Mouse (Mus musculus) midbrain, embryonic 10.5 days (tissue): ENCODE measurements around the gene Gm10799. TPM values are rescaled to one million over a fixed set of nuclear protein-coding genes. Genes with fewer than 3 reads are reported as not detected.

ENCODE experiments used
- DNase-seq: peaks from one replicate; pipeline ENCODE4 v3.0.0-alpha.2; 2017; ENCODE audit warnings: low spot score
- H3K27ac ChIP-seq: fragments of 300-500 bp; sonication (generic); replicated peaks from 2 replicates; pipeline ENCODE4 v1.5.1; 2016; ENCODE audit warnings: mild to moderate bottlenecking
- H3K27me3 ChIP-seq: fragments of 300-500 bp; sonication (generic); 2 replicates; pipeline ENCODE4 v1.6.1; 2016; ENCODE audit warnings: low read depth, mild to moderate bottlenecking; ENCODE audit not compliant: poor library complexity, severe bottlenecking
- H3K36me3 ChIP-seq: fragments of 300-500 bp; sonication (generic); 2 replicates; pipeline ENCODE4 v1.6.1; 2016; ENCODE audit warnings: mild to moderate bottlenecking, moderate library complexity
- H3K4me1 ChIP-seq: fragments of 300-500 bp; sonication (generic); 2 replicates; pipeline ENCODE4 v1.6.1; 2016
- H3K4me3 ChIP-seq: fragments of 300-500 bp; sonication (generic); 2 replicates; pipeline ENCODE4 v1.5.1; 2016; ENCODE audit warnings: mild to moderate bottlenecking, moderate library complexity
- H3K9me3 ChIP-seq: fragments of 300-500 bp; sonication (generic); replicated peaks from 2 replicates; pipeline ENCODE4 v1.6.1; 2016; ENCODE audit warnings: mild to moderate bottlenecking
- WGBS: fragments of 180-500 bp; shearing (Covaris S2); methylation state at CpG from one replicate; pipeline ENCODE4 v1.1.7; 2016; 5-methylcytosine and 5-hydroxymethylcytosine counted together
- polyA plus RNA-seq: library from polyadenylated mRNA; unstranded; fragments of >200 nt; fragmentation: Nextera tagmentation; extraction: Ambion mirVana; gene quantifications from 2 replicates; pipeline ENCODE4 v1.2.1, GENCODE M21; 2016

The Gm10799 gene
- polyA plus RNA-seq, 1 experiment from 2014 or later, result not detected

GRCm38 (mm10) chr2:104060996-104061395, 7.4 kb downstream of the Gm10799 start:
- peaks cover 27% of the 10 kb centered on the region for H3K36me3 ChIP-seq
- 97% methylated on average over 6 of the region's 6 CpGs for WGBS
- no peaks in the 10 kb centered on the region for H3K9me3 ChIP-seq
- H3K4me3 ChIP-seq, result no peak overlapping the region
- no peak for DNase-seq
- no peaks in the 10 kb centered on the region for H3K27me3 ChIP-seq
- H3K4me1 ChIP-seq, result no peaks in the 10 kb centered on the region
- H3K27ac ChIP-seq, result no peak overlapping the region

- Histone ChIP-seq H3K4me1 (no peaks in the 10 kb centered on the region), H3K36me3 (peaks cover 39% of the 10 kb centered on the region), H3K9me3 (no peaks in the 10 kb centered on the region), H3K4me3 (no peak overlapping the region), H3K27me3 (no peaks in the 10 kb centered on the region), H3K27ac (no peak overlapping the region)
- no peak for DNase-seq
- WGBS, result 86% methylated on average over 10 of the region's 10 CpGs
These were observed 8.6 kb downstream of the Gm10799 start for GRCm38 (mm10) chr2:104059786-104060185.

GRCm38 (mm10) chr2:104058954-104059353, 9.4 kb downstream of the Gm10799 start:
- no peak overlapping the region for H3K4me3 ChIP-seq
- H3K4me1 ChIP-seq, result no peaks in the 10 kb centered on the region
- no peaks in the 10 kb centered on the region for H3K9me3 ChIP-seq
- DNase-seq, result no peak
- 90% methylated on average over 4 of the region's 4 CpGs for WGBS
- H3K27ac ChIP-seq, result no peak overlapping the region
- no peaks in the 10 kb centered on the region for H3K27me3 ChIP-seq
- peaks cover 48% of the 10 kb centered on the region for H3K36me3 ChIP-seq

GRCm38 (mm10) chr2:104058381-104058780, 10.0 kb downstream of the Gm10799 start:
- Histone ChIP-seq H3K4me3 (no peak overlapping the region), H3K36me3 (peaks cover 53% of the 10 kb centered on the region), H3K27me3 (no peaks in the 10 kb centered on the region), H3K27ac (no peak overlapping the region), H3K9me3 (no peaks in the 10 kb centered on the region), H3K4me1 (no peaks in the 10 kb centered on the region)
- DNase-seq, result no peak
- WGBS, result 82% methylated on average over 1 of the region's 1 CpGs

GRCm38 (mm10) chr2:104044479-104045080, 23.8 kb downstream of the Gm10799 start:
- WGBS, result 92% methylated on average over 1 of the region's 1 CpGs
- Histone ChIP-seq H3K27me3 (no peaks in the 10 kb centered on the region), H3K4me3 (no peak overlapping the region), H3K36me3 (peaks cover 50% of the 10 kb centered on the region), H3K27ac (no peak overlapping the region), H3K4me1 (peaks cover 4% of the 10 kb centered on the region; the same call in 1 of the 2 replicates), H3K9me3 (no peaks in the 10 kb centered on the region)
- no peak for DNase-seq

GRCm38 (mm10) chr2:104043624-104044478, 24.5 kb downstream of the Gm10799 start:
- DNase-seq, result no peak
- no peak overlapping the region; the same call in 1 of the 2 replicates for H3K27ac ChIP-seq
- 53% methylated on average over 5 of the region's 5 CpGs for WGBS

GRCm38 (mm10) chr2:104042766-104043165, 25.6 kb downstream of the Gm10799 start:
- Histone ChIP-seq H3K27me3 (no peaks in the 10 kb centered on the region), H3K36me3 (peaks cover 46% of the 10 kb centered on the region)
- 95% methylated on average over 15 of the region's 15 CpGs for WGBS

More at GRCm38 (mm10) chr2:104043624-104044478, 24.5 kb downstream of the Gm10799 start:
- peaks cover 4% of the 10 kb centered on the region; the same call in 1 of the 2 replicates for H3K4me1 ChIP-seq
- no peaks in the 10 kb centered on the region for H3K27me3 ChIP-seq
- H3K36me3 ChIP-seq, result peaks cover 51% of the 10 kb centered on the region
- H3K4me3 ChIP-seq, result no peak overlapping the region
- no peaks in the 10 kb centered on the region for H3K9me3 ChIP-seq

GRCm38 (mm10) chr2:104041632-104042031, 26.7 kb downstream of the Gm10799 start:
- Histone ChIP-seq H3K9me3 (no peaks in the 10 kb centered on the region), H3K4me3 (no peak overlapping the region), H3K36me3 (peaks cover 51% of the 10 kb centered on the region), H3K27me3 (no peaks in the 10 kb centered on the region), H3K4me1 (peaks cover 4% of the 10 kb centered on the region; the same call in 1 of the 2 replicates), H3K27ac (no peak overlapping the region)
- no peak for DNase-seq
- 89% methylated on average over 5 of the region's 5 CpGs for WGBS

More at GRCm38 (mm10) chr2:104042766-104043165, 25.6 kb downstream of the Gm10799 start:
- Histone ChIP-seq H3K27ac (no peak overlapping the region), H3K9me3 (no peaks in the 10 kb centered on the region), H3K4me3 (no peak overlapping the region), H3K4me1 (peaks cover 4% of the 10 kb centered on the region; the same call in 1 of the 2 replicates)
- DNase-seq, result no peak

- H3K4me1 ChIP-seq, result no peaks in the 10 kb centered on the region
- 80% methylated on average over 2 of the region's 2 CpGs for WGBS
- no peak for DNase-seq
- H3K27me3 ChIP-seq, result no peaks in the 10 kb centered on the region
- no peaks in the 10 kb centered on the region for H3K9me3 ChIP-seq
- H3K27ac ChIP-seq, result no peak overlapping the region
- H3K36me3 ChIP-seq, result peaks cover 59% of the 10 kb centered on the region
- H3K4me3 ChIP-seq, result no peak overlapping the region
These were observed 30.1 kb downstream of the Gm10799 start for GRCm38 (mm10) chr2:104038236-104038635.

GRCm38 (mm10) chr2:104036316-104036715, 32.0 kb downstream of the Gm10799 start:
- no peaks in the 10 kb centered on the region for H3K27me3 ChIP-seq
- peaks cover 65% of the 10 kb centered on the region for H3K36me3 ChIP-seq
- H3K4me1 ChIP-seq, result no peaks in the 10 kb centered on the region
- 87% methylated on average over 3 of the region's 3 CpGs for WGBS
- H3K27ac ChIP-seq, result no peak overlapping the region
- DNase-seq, result no peak
- H3K4me3 ChIP-seq, result no peak overlapping the region
- no peaks in the 10 kb centered on the region for H3K9me3 ChIP-seq

GRCm38 (mm10) chr2:104035595-104035994, 32.8 kb downstream of the Gm10799 start:
- no peaks in the 10 kb centered on the region for H3K9me3 ChIP-seq
- H3K4me1 ChIP-seq, result no peaks in the 10 kb centered on the region
- no peaks in the 10 kb centered on the region for H3K27me3 ChIP-seq
- no peak overlapping the region for H3K27ac ChIP-seq
- no peak overlapping the region for H3K4me3 ChIP-seq
- peaks cover 62% of the 10 kb centered on the region for H3K36me3 ChIP-seq
- 92% methylated on average over 6 of the region's 6 CpGs for WGBS
- DNase-seq, result no peak

- peak; percentile 61 for DNase-seq
- Histone ChIP-seq H3K27me3 (no peaks in the 10 kb centered on the region), H3K4me1 (0 out of 2 replicates have a peak, but pooled peaks cover under 1% of the 10 kb centered on the region), H3K9me3 (no peaks in the 10 kb centered on the region), H3K4me3 (no peak overlapping the region), H3K36me3 (peaks cover 57% of the 10 kb centered on the region), H3K27ac (no peak overlapping the region)
- WGBS, result 34% methylated on average over 3 of the region's 3 CpGs
These were observed 33.4 kb downstream of the Gm10799 start for GRCm38 (mm10) chr2:104034832-104035472.
